Mouse (Mus musculus) embryo, embryonic 9.5 days (tissue): ENCODE measurements around the gene Sptlc2.
A peak's percentile ranks its signal among the peaks of the same experiment; 100 is the strongest.

Source experiments
- DNase-seq: peaks from one replicate; pipeline ENCODE4 v3.0.0-alpha.2; 2017; ENCODE audit errors: extremely low spot score

Gene Sptlc2

GRCm38 (mm10) chr12:87388122-87388774 lies at the start of gene Sptlc2:
Gene Sptlc2, minus strand, starts transcription at chr12:87388355.
- DNase-seq = peak; percentile 99

GRCm38 (mm10) chr12:87428885-87429284 lies 40.7 kb upstream of the Sptlc2 start:
- DNase-seq = no peak

- no peak for DNase-seq
Measured at GRCm38 (mm10) chr12:87428295-87428694, 40.1 kb upstream of the Sptlc2 start.

GRCm38 (mm10) chr12:87426354-87427031 lies 38.3 kb upstream of the Sptlc2 start:
- no peak for DNase-seq

GRCm38 (mm10) chr12:87424516-87424915 lies 36.4 kb upstream of the Sptlc2 start:
- DNase-seq = no peak

- DNase-seq = no peak
Measured at GRCm38 (mm10) chr12:87423700-87424099, 35.5 kb upstream of the Sptlc2 start.

GRCm38 (mm10) chr12:87421708-87422507 lies 33.8 kb upstream of the Sptlc2 start:
- DNase-seq = no peak

- DNase-seq = no peak
Measured at GRCm38 (mm10) chr12:87419974-87420485, 31.9 kb upstream of the Sptlc2 start.

- DNase-seq = no peak
Measured at GRCm38 (mm10) chr12:87418921-87419320, 30.8 kb upstream of the Sptlc2 start.

- DNase-seq = peak; percentile 62
Measured at GRCm38 (mm10) chr12:87416690-87417089, 28.5 kb upstream of the Sptlc2 start.

- DNase-seq = no peak
Measured at GRCm38 (mm10) chr12:87415358-87415757, 27.2 kb upstream of the Sptlc2 start.

GRCm38 (mm10) chr12:87413179-87413790 lies 25.1 kb upstream of the Sptlc2 start:
- DNase-seq = peak; percentile 68

GRCm38 (mm10) chr12:87410999-87411398 lies 22.8 kb upstream of the Sptlc2 start:
- DNase-seq = no peak

- DNase-seq = no peak
Measured at GRCm38 (mm10) chr12:87409123-87409522, 21.0 kb upstream of the Sptlc2 start.

- DNase-seq = no peak
Measured at GRCm38 (mm10) chr12:87407869-87408605, 19.9 kb upstream of the Sptlc2 start.

GRCm38 (mm10) chr12:87405721-87406120 lies 17.6 kb upstream of the Sptlc2 start:
- DNase-seq = no peak

- no peak for DNase-seq
Measured at GRCm38 (mm10) chr12:87405165-87405564, 17.0 kb upstream of the Sptlc2 start.

- DNase-seq = no peak
Measured at GRCm38 (mm10) chr12:87401883-87402282, 13.7 kb upstream of the Sptlc2 start.

GRCm38 (mm10) chr12:87399119-87399819 lies 11.1 kb upstream of the Sptlc2 start:
- no peak for DNase-seq

- DNase-seq = no peak
Measured at GRCm38 (mm10) chr12:87397811-87398417, 9.8 kb upstream of the Sptlc2 start.
